Mouse (Mus musculus): Measurements from ENCODE around the gene Lrrc40. TPM values are rescaled to one million over a fixed set of nuclear protein-coding genes. Genes with fewer than 3 reads are reported as not detected.
"Not testable (repeated sequence)": the region's sequence is repeated elsewhere in the genome, so short reads cannot be mapped to it uniquely, and the experiment has no call there.

Lrrc40 gene
- polyA plus RNA-seq, 1 experiment from 2014 or later = 51.1 TPM

- not testable (repeated sequence) for H3K9ac ChIP-seq; H3K9me3 ChIP-seq; H3K27me3 ChIP-seq; H3K4me3 ChIP-seq; ATAC-seq (ENCODE audit: low read depth); H3K27ac ChIP-seq (replicated peaks); H3K4me1 ChIP-seq (replicated peaks); H3K36me3 ChIP-seq; H3K4me2 ChIP-seq
- 82% methylated on average over 1 of the region's 1 CpGs for WGBS
Observed at GRCm38 (mm10) chr3:158102530-158102929, 66.1 kb downstream of the Lrrc40 start.

- Histone ChIP-seq H3K4me3 (no peak overlapping the region), H3K4me2 (no peak overlapping the region), H3K4me1 (replicated peaks) (no peaks in the 10 kb centered on the region), H3K36me3 (no peaks in the 10 kb centered on the region), H3K27ac (replicated peaks) (no peak overlapping the region), H3K9ac (no peak overlapping the region), H3K27me3 (no peaks in the 10 kb centered on the region), H3K9me3 (no peaks in the 10 kb centered on the region)
- 80% methylated on average over 2 of the region's 2 CpGs for WGBS
- no peak for ATAC-seq (ENCODE audit: low read depth)
Observed at GRCm38 (mm10) chr3:158103467-158103866, 67.0 kb downstream of the Lrrc40 start.

- no peak overlapping the region for H3K9ac ChIP-seq
- ATAC-seq (ENCODE audit: low read depth) = no peak
- no peaks in the 10 kb centered on the region for H3K27me3 ChIP-seq
- H3K4me3 ChIP-seq = no peak overlapping the region
- H3K27ac ChIP-seq (replicated peaks) = no peak overlapping the region
- no peak overlapping the region for H3K4me2 ChIP-seq
- 72% methylated on average over 1 of the region's 1 CpGs for WGBS
- H3K36me3 ChIP-seq = no peaks in the 10 kb centered on the region
- H3K4me1 ChIP-seq (replicated peaks) = no peaks in the 10 kb centered on the region
- no peaks in the 10 kb centered on the region for H3K9me3 ChIP-seq
Observed at GRCm38 (mm10) chr3:158105260-158105659, 68.8 kb downstream of the Lrrc40 start.

Other genes starting within 250 kb of the Lrrc40 start
- gene Cth, start 111.6 kb upstream of the Lrrc40 start, polyA plus RNA-seq (2015; fragmentation: Nextera tagmentation; extraction: Ambion mirVana) = 2.2 and 2.9 TPM in 2 replicates
- 23.1 and 25.0 TPM in 2 replicates for gene Ankrd13c, start 89.4 kb upstream of the Lrrc40 start, polyA plus RNA-seq (2015; fragmentation: Nextera tagmentation; extraction: Ambion mirVana)
- 306 and 312 TPM in 2 replicates for gene Srsf11, start within 50 bp of the Lrrc40 start, polyA plus RNA-seq (2015; fragmentation: Nextera tagmentation; extraction: Ambion mirVana)

All from neural tube, embryonic 13.5 days (tissue).